Mouse (Mus musculus): Measurements from ENCODE around the gene Cyp2d22.
A peak's percentile ranks its signal among the peaks of the same experiment; 100 is the strongest.
"Not testable (repeated sequence)": the region's sequence is repeated elsewhere in the genome, so short reads cannot be mapped to it uniquely, and the experiment has no call there.

The Cyp2d22 gene

GRCm38 (mm10) chr15:82375855-82376254, 4.2 kb downstream of the Cyp2d22 start:
- DNase-seq: no peak

GRCm38 (mm10) chr15:82374437-82374836, 5.6 kb downstream of the Cyp2d22 start:
- DNase-seq: no peak

- no peak for DNase-seq
Measured at GRCm38 (mm10) chr15:82372991-82373390, 7.1 kb downstream of the Cyp2d22 start.

GRCm38 (mm10) chr15:82372446-82372845, 7.6 kb downstream of the Cyp2d22 start:
- DNase-seq: no peak

GRCm38 (mm10) chr15:82368851-82369250, 11.2 kb downstream of the Cyp2d22 start:
- no peak for DNase-seq

- no peak for DNase-seq
Measured at GRCm38 (mm10) chr15:82368146-82368545, 11.9 kb downstream of the Cyp2d22 start.

- DNase-seq: not testable (repeated sequence)
Measured at GRCm38 (mm10) chr15:82364561-82364960, 15.5 kb downstream of the Cyp2d22 start.

- DNase-seq: not testable (repeated sequence)
Measured at GRCm38 (mm10) chr15:82363801-82364200, 16.3 kb downstream of the Cyp2d22 start.

GRCm38 (mm10) chr15:82362234-82362633, 17.8 kb downstream of the Cyp2d22 start:
- DNase-seq: no peak

- DNase-seq: no peak
Measured at GRCm38 (mm10) chr15:82361459-82362018, 18.5 kb downstream of the Cyp2d22 start.

- DNase-seq: no peak
Measured at GRCm38 (mm10) chr15:82358431-82359260, 21.4 kb downstream of the Cyp2d22 start.

- DNase-seq: peak; percentile 98
Measured at GRCm38 (mm10) chr15:82354126-82354945, 25.7 kb downstream of the Cyp2d22 start, which contains the start of gene Ndufa6. TSS of gene Ndufa6 (minus strand) at chr15:82354322.

GRCm38 (mm10) chr15:82353745-82354113, 26.3 kb downstream of the Cyp2d22 start:
- no peak for DNase-seq

- DNase-seq: no peak
Measured at GRCm38 (mm10) chr15:82353078-82353744, 26.8 kb downstream of the Cyp2d22 start.

- DNase-seq: no peak
Measured at GRCm38 (mm10) chr15:82351480-82351879, 28.6 kb downstream of the Cyp2d22 start.

- DNase-seq: no peak
Measured at GRCm38 (mm10) chr15:82350349-82350748, 29.7 kb downstream of the Cyp2d22 start.

GRCm38 (mm10) chr15:82348999-82349341, 31.1 kb downstream of the Cyp2d22 start:
- no peak for DNase-seq

- DNase-seq: no peak
Measured at GRCm38 (mm10) chr15:82348258-82348998, 31.6 kb downstream of the Cyp2d22 start.

- no peak for DNase-seq
Measured at GRCm38 (mm10) chr15:82347852-82348251, 32.2 kb downstream of the Cyp2d22 start.

GRCm38 (mm10) chr15:82347303-82347676, 32.8 kb downstream of the Cyp2d22 start:
- DNase-seq: no peak

- DNase-seq: no peak
Measured at GRCm38 (mm10) chr15:82346580-82347302, 33.3 kb downstream of the Cyp2d22 start.

Measured in lung, postnatal 36 days (tissue).